Mouse (Mus musculus) myocyte (in vitro differentiated cells): ENCODE results near the gene Ank2.

Source experiments
- POLR2A ChIP-seq: IDR thresholded peaks from one replicate; pipeline ENCODE4 v1.6.1; 2011; ENCODE audit warnings: low read depth, mild to moderate bottlenecking, control low read depth, moderate library complexity; ENCODE audit not compliant: insufficient read length
- TCF12 ChIP-seq: IDR thresholded peaks from one replicate; pipeline ENCODE4 v1.6.1; 2011; ENCODE audit warnings: mild to moderate bottlenecking, control low read depth; ENCODE audit not compliant: poor library complexity, insufficient read depth, severe bottlenecking

- TF ChIP-seq TCF12 = no peak
- no peak for TF ChIP-seq POLR2A
These were observed 359.5 kb downstream of the Ank2 start for GRCm38 (mm10) chr3:127139638-127140037.
